Mouse (Mus musculus) kidney, embryonic 14.5 days (tissue): ENCODE measurements around the gene Sptbn4. TPM values are rescaled to one million over a fixed set of nuclear protein-coding genes. Genes with fewer than 3 reads are reported as not detected.

ENCODE experiments used
- ATAC-seq: fragments of 200-750 bp; cut with Nextera tagmentation; 2 replicates; pipeline ENCODE4 v1.8.0; 2017; ENCODE audit warnings: moderate number of reproducible peaks, mild to moderate bottlenecking, moderate TSS enrichment, moderate library complexity; ENCODE audit not compliant: low FRiP score, low TSS enrichment
- H3K27ac ChIP-seq: fragments of 300-500 bp; sonication (generic); 2 replicates; pipeline ENCODE4 v1.5.1; 2014; ENCODE audit warnings: low read depth, mild to moderate bottlenecking, low read length, moderate library complexity, mixed read lengths
- H3K27me3 ChIP-seq: fragments of 300-500 bp; sonication (generic); 2 replicates; pipeline ENCODE4 v1.6.1; 2014; ENCODE audit warnings: mild to moderate bottlenecking, low read length; ENCODE audit not compliant: control insufficient read depth, insufficient read depth
- H3K36me3 ChIP-seq: fragments of 300-500 bp; sonication (generic); 2 replicates; pipeline ENCODE4 v1.6.1; 2014; ENCODE audit warnings: low read length, mixed read lengths; ENCODE audit not compliant: control insufficient read depth, insufficient read depth
- H3K4me1 ChIP-seq: fragments of 300-500 bp; sonication (generic); 2 replicates; pipeline ENCODE4 v1.6.1; 2014; ENCODE audit warnings: low read length, mixed read lengths; ENCODE audit not compliant: control insufficient read depth, insufficient read depth
- H3K4me2 ChIP-seq: fragments of 300-500 bp; sonication (generic); replicated peaks from 2 replicates; pipeline ENCODE4 v1.6.1; 2014; ENCODE audit warnings: low read depth, mild to moderate bottlenecking, low read length
- H3K4me3 ChIP-seq: fragments of 300-500 bp; sonication (generic); 2 replicates; pipeline ENCODE4 v1.5.1; 2014; ENCODE audit warnings: mild to moderate bottlenecking, low read length
- H3K9ac ChIP-seq: fragments of 300-500 bp; sonication (generic); 2 replicates; pipeline ENCODE4 v1.6.1; 2014; ENCODE audit warnings: low read depth, mild to moderate bottlenecking, low read length, moderate library complexity
- H3K9me3 ChIP-seq: fragments of 300-500 bp; sonication (generic); 2 replicates; pipeline ENCODE4 v1.6.1; 2016; ENCODE audit warnings: low read length; ENCODE audit not compliant: control insufficient read depth
- WGBS: fragments of 180-500 bp; shearing (Covaris S2); extraction: QIAGEN DNeasy Blood & Tissue Kit; methylation state at CpG from one replicate; pipeline ENCODE4 v1.1.7; 2014; 5-methylcytosine and 5-hydroxymethylcytosine counted together
- polyA plus RNA-seq: library from polyadenylated mRNA; unstranded; fragments of >200 nt; fragmentation: Nextera tagmentation; extraction: Ambion mirVana; gene quantifications from 2 replicates; pipeline ENCODE4 v1.2.1, GENCODE M21; 2014

Sptbn4 gene
- polyA plus RNA-seq, 1 experiment from 2014 or later, result 0.39 TPM

DNA sequence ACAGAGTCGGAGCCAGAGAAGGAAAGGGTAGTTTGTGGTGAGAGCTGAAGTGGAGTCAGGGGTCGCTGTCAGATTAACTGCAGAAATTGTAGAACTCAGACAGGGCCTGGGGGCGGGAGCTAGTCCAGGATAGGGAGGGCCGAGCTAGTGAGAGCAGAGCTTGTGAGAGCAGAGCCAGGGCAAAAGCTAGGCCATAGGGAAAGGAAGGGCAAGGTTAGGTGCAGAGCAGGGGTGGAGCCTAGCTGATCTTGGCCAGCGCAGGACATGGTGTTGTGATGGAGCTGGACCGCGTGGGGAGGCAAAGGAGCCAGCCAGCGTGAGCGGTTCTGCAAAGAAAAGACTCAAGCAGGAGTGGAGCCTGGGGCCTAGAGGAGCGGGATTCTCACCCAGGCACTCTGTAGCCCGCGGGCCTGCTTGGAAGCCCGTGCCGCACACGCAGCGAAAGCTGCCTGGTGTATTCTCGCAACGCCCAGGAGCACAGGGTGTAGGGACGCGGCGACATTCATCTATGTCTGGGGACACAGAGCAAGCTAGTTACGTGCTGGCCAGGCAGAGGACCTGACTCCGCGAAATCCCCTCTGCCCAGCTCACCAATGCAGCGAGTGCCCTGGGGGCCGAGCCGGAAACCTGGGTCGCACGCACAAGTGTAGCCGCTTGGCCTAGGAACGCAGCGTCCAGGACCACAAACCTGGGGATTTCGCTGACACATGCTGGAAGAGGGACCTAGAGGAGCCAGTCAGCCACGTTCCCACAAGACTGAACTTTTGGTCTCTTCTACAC is 121.2 kb downstream of the Sptbn4 start:
- Histone ChIP-seq H3K4me3 (peak overlapping the region; percentile 28), H3K4me2 (peak overlapping the region; percentile 46), H3K27ac (no peak overlapping the region), H3K9me3 (no peaks in the 10 kb centered on the region), H3K36me3 (no peaks in the 10 kb centered on the region), H3K9ac (no peak overlapping the region), H3K4me1 (peaks cover 19% of the 10 kb centered on the region), H3K27me3 (peaks cover 20% of the 10 kb centered on the region)
- 32% methylated on average over 34 of the region's 34 CpGs for WGBS
- ATAC-seq, result peak; percentile 21; the same call in 1 of the 2 replicates

DNA sequence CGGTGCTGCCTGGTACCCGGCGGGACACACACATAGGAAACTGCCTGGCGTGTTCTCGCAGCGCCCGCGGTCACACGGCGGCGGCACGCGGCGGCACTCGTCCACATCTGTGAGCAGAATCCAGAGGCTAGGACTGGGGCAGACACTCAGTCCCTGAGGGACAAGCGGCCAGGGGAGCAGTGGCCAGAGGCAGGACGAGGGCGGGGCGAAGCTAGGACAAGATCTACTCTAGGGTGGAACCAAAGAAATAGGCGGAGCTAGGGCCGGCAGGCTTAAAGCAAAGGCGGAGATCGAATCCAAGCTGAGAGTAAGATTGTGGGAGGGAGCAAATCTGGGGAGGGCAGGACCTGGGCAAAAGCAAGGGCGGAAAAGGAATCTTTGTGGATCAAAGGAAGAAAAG is 121.8 kb downstream of the Sptbn4 start:
- Histone ChIP-seq H3K4me3 (peak overlapping the region; percentile 28), H3K27me3 (peaks cover 20% of the 10 kb centered on the region), H3K9ac (no peak overlapping the region), H3K4me2 (peak overlapping the region; percentile 46), H3K27ac (no peak overlapping the region), H3K36me3 (no peaks in the 10 kb centered on the region), H3K4me1 (peaks cover 17% of the 10 kb centered on the region), H3K9me3 (no peaks in the 10 kb centered on the region)
- WGBS, result 2% methylated on average over 24 of the region's 24 CpGs
- peak; percentile 61 for ATAC-seq

- Histone ChIP-seq H3K36me3 (no peaks in the 10 kb centered on the region), H3K4me2 (no peak overlapping the region), H3K27ac (no peak overlapping the region), H3K9ac (no peak overlapping the region), H3K9me3 (no peaks in the 10 kb centered on the region), H3K4me1 (peaks cover 11% of the 10 kb centered on the region), H3K4me3 (no peak overlapping the region), H3K27me3 (peaks cover 13% of the 10 kb centered on the region)
- ATAC-seq, result no peak
- WGBS, result 46% methylated on average over 19 of the region's 20 CpGs
These were observed 122.6 kb downstream of the Sptbn4 start for GRCm38 (mm10) chr7:27324928-27325327.

GRCm38 (mm10) chr7:27324161-27324560 is 123.3 kb downstream of the Sptbn4 start:
- no peak for ATAC-seq
- no peak overlapping the region for H3K27ac ChIP-seq
- no peak overlapping the region for H3K9ac ChIP-seq
- H3K4me1 ChIP-seq, result peaks cover 11% of the 10 kb centered on the region
- H3K36me3 ChIP-seq, result no peaks in the 10 kb centered on the region
- no peak overlapping the region for H3K4me3 ChIP-seq
- no peaks in the 10 kb centered on the region for H3K9me3 ChIP-seq
- WGBS, result 96% methylated on average over 11 of the region's 11 CpGs
- H3K27me3 ChIP-seq, result peaks cover 9% of the 10 kb centered on the region; the same call in 1 of the 2 replicates
- no peak overlapping the region for H3K4me2 ChIP-seq

GRCm38 (mm10) chr7:27323001-27323400 is 124.5 kb downstream of the Sptbn4 start:
- H3K27me3 ChIP-seq, result peaks cover 9% of the 10 kb centered on the region; the same call in 1 of the 2 replicates
- no peaks in the 10 kb centered on the region for H3K36me3 ChIP-seq
- no peak overlapping the region for H3K27ac ChIP-seq
- H3K9ac ChIP-seq, result no peak overlapping the region
- no peak overlapping the region for H3K4me3 ChIP-seq
- H3K9me3 ChIP-seq, result no peaks in the 10 kb centered on the region
- ATAC-seq, result no peak
- WGBS, result 91% methylated on average over 5 of the region's 5 CpGs
- no peak overlapping the region for H3K4me2 ChIP-seq
- H3K4me1 ChIP-seq, result peaks cover 11% of the 10 kb centered on the region

GRCm38 (mm10) chr7:27322291-27322690 is 125.2 kb downstream of the Sptbn4 start:
- Histone ChIP-seq H3K9me3 (no peaks in the 10 kb centered on the region), H3K4me3 (no peak overlapping the region), H3K27ac (no peak overlapping the region), H3K9ac (no peak overlapping the region), H3K27me3 (peaks cover 4% of the 10 kb centered on the region; the same call in 1 of the 2 replicates), H3K36me3 (no peaks in the 10 kb centered on the region), H3K4me2 (no peak overlapping the region), H3K4me1 (peaks cover 11% of the 10 kb centered on the region)
- 16% methylated on average over 13 of the region's 13 CpGs for WGBS
- ATAC-seq, result no peak

DNA sequence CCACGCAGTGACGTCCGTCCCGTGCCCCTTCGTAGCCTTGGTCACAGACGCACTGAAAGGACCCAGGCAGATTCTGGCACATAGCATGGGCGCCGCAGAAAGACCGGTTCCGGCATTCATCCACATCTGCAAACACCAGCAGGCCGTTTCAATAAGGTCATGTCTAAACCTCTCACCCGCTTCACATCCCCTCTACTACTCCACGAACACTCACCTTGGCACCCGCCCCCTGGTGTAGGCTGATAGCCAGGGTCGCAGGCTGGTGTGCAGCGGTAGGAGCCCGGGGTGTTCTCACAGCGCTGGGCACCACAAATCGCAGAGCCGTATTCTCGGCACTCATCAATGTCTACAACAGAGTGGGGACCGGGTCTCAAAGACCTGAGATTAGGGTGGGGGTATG is 128.1 kb downstream of the Sptbn4 start:
- Histone ChIP-seq H3K4me1 (peaks cover 5% of the 10 kb centered on the region), H3K27ac (no peak overlapping the region), H3K9me3 (peaks cover 2% of the 10 kb centered on the region), H3K9ac (no peak overlapping the region), H3K4me3 (no peak overlapping the region), H3K4me2 (no peak overlapping the region), H3K36me3 (no peaks in the 10 kb centered on the region), H3K27me3 (no peaks in the 10 kb centered on the region)
- 91% methylated on average over 22 of the region's 22 CpGs for WGBS
- ATAC-seq, result no peak

DNA sequence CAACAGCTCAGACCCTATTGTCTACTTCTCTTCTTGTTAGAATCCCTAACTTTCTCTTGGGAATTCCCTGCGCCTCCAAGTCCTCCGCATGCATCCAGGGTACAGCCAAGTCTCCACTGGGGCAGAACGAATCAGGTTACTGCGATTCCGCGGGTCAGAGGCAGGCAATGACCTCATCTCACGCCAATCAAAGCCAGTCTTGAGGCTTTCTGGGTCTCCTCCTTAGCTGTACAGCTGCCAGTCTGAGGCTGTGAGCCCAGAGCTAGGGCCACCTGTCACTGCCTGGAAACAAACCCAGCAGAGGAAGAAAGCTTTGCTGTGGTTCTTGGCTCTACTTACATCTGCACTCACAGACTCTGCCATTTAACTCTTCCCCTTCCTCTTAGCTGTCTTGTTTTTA is 131.5 kb downstream of the Sptbn4 start:
- ATAC-seq, result peak; percentile 81; the same call in 1 of the 2 replicates
- Histone ChIP-seq H3K4me3 (no peak overlapping the region), H3K4me2 (no peak overlapping the region), H3K9ac (no peak overlapping the region), H3K27ac (no peak overlapping the region), H3K9me3 (peaks cover 11% of the 10 kb centered on the region), H3K36me3 (no peaks in the 10 kb centered on the region; the same call in 1 of the 2 replicates), H3K4me1 (peaks cover 5% of the 10 kb centered on the region), H3K27me3 (no peaks in the 10 kb centered on the region)
- WGBS, result 22% methylated on average over 7 of the region's 7 CpGs

DNA sequence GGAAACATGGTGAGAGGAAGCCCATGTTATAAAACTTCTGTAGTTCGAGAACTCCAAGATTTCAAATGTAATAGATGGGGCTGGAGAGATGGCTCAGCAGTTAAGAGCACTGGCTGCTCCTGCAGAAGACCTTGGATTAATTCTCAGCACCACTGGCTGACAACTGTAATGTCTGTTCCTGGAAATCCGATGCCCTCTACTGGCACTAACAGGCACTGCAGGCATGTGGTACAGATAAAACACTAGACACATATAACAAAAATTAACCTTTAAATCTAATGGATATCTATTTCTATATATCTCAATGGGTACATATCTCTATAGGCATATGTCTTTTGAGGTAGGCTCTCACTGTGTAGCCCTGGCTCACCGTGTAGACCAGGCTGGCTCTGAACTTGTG is 133.1 kb downstream of the Sptbn4 start:
- Histone ChIP-seq H3K4me1 (peaks cover 10% of the 10 kb centered on the region), H3K27me3 (no peaks in the 10 kb centered on the region), H3K9me3 (peaks cover 11% of the 10 kb centered on the region), H3K4me3 (no peak overlapping the region), H3K27ac (no peak overlapping the region), H3K36me3 (no peaks in the 10 kb centered on the region; the same call in 1 of the 2 replicates), H3K9ac (no peak overlapping the region), H3K4me2 (no peak overlapping the region)
- ATAC-seq, result no peak
- 95% methylated on average over 3 of the region's 3 CpGs for WGBS
